Mouse (Mus musculus) granulocyte monocyte progenitor cell, adult 5-6 weeks (primary cell): ENCODE measurements around the gene Cd151. TPM values are rescaled to one million over a fixed set of nuclear protein-coding genes. Genes with fewer than 3 reads are reported as not detected.

Experiments used
- ATAC-seq: replicated peaks from 2 replicates; pipeline ENCODE4 v1.8.0; 2016; ENCODE audit warnings: mild to moderate bottlenecking, moderate TSS enrichment, inconsistent platforms; ENCODE audit not compliant: poor library complexity, severe bottlenecking
- total RNA-seq, 2 experiments: library from RNA; stranded (forward) in 1 of 2; stranded (reverse) in 1 of 2; fragments of 200-712, 200-1000 nt in 1 of 2; fragments of >200 nt in 1 of 2; fragmentation: Nextera tagmentation in 1 of 2; gene quantifications; 2 replicates each; pipeline ENCODE4 v1.2.3; 2014 to 2017

Cd151 gene
- total RNA-seq, 2 experiments from 2014 or later, result 19.2 to 20.4 TPM

GRCm38 (mm10) chr7:141455610-141456314 is 11.4 kb upstream of the Cd151 start:
- peak; percentile 34 for ATAC-seq

DNA sequence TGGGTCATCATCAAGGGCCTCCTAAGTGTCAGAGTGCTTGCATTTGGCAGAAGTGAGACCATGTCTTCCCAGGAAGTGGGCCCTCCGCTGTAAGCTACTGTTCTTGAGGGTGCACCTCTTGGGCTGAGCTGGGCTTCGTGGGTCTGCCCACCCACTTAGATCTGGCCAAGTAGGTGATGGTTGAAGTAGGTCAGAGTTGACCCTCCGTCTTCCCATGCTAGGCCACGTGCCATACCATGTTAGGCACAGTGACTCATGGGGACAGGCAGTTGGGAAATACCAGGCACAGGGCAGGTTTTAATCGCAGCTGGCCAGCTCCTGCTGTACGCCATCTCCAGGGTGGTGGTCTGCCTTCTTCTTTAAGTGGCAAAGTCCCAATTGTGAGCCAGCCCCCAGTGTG is 10.5 kb upstream of the Cd151 start:
- ATAC-seq, result no peak

- ATAC-seq, result no peak
Observed at GRCm38 (mm10) chr7:141457236-141457635, 10.0 kb upstream of the Cd151 start.

DNA sequence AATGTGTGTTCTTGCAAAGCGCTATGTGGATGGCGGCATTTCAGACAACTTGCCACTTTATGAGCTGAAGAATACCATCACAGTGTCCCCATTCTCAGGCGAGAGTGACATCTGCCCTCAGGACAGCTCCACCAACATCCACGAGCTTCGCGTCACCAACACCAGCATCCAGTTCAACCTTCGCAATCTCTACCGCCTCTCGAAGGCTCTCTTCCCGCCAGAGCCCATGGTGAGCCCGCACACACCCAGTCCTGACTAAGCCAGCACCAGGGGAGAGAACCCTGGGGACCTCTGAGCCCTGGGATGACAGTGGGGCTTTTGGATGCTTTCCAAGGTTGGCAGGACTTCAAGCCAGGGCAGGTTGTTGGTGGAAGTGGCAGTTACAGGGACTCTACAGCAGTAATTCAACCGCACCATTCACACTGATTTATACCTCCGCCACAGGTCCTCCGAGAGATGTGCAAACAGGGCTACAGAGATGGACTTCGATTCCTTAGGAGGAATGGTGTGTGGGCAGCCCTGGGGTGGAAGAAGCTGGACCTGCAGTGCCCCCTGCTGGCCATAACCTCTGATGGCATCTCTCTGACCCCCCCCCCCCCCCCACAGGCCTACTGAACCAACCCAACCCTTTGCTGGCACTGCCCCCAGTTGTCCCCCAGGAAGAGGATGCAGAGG is 9.1 kb upstream of the Cd151 start:
- no peak for ATAC-seq

DNA sequence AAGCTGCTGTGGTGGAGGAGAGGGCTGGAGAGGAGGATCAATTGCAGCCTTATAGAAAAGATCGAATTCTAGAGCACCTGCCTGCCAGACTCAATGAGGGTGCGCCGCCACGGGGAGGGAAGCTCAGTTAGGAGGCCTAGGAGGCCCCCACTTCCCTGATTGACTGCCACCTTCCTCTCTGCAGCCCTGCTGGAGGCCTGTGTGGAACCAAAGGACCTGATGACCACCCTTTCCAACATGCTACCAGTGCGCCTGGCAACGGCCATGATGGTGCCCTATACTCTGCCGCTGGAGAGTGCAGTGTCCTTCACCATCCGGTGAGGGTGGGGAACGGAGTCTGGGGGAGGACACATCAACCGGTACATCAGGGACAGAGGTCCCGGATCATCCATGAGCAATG is 8.5 kb upstream of the Cd151 start:
- no peak for ATAC-seq

GRCm38 (mm10) chr7:141459301-141459711 is 7.9 kb upstream of the Cd151 start:
- no peak for ATAC-seq

DNA sequence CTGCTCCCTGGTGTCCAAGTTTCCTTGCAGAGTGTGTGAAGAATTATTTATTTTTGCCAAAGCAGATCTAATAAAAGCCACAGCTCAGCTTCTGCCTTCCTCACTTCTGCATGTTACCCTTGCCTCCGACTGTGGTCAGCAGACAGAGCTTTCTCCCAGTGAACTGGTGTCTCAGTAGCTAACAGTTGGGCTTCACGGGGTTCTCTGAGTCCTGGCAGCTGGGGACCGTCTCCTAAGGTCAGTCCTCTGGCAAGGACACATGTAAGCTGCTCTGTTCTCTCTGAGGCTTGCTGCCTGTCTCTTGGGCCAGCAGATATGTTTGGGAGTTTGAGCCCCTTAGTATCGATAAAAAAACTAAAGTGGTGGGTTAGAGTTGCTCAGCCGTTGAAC is 7.2 kb upstream of the Cd151 start:
- no peak for ATAC-seq

DNA sequence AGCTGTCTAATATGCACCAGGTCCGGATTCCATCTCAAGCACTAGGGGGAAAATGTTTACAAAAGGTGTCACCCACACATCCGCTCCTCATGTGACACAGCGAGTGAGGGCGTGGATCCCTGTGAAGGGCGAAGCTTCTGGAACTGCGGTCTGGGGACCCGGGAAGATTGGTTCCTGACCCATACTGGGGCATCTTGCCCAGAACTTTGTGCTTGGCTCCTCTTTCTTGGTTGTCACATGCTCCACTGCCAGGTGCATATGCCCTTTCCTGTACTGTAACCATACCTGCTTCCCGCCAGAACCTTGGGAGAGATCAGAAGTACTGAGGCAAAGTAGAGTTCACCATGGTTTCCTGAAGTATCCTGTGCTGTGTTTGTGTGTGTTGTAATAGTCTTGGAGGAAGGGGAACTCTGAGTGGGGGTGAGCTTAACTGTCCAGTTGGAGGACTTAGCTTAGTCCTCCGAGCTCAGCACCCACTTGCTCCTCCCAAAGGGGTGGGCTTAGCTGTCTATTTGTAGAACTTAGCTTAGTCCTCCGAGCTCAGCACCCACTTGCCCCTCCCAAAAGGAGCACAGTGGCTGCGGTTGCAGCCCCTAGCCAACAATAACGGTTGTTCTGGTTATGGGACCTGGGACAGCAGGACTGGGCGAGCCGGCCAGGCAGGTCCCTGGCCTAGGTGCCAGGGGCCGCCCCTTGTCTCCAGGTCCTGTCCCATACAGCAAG is 6.6 kb upstream of the Cd151 start, which contains the start of gene Cracr2b:
TSS of gene Cracr2b (plus strand) at position 704 of the 723 bp plus-strand sequence.
- ATAC-seq, result peak; percentile 53

DNA sequence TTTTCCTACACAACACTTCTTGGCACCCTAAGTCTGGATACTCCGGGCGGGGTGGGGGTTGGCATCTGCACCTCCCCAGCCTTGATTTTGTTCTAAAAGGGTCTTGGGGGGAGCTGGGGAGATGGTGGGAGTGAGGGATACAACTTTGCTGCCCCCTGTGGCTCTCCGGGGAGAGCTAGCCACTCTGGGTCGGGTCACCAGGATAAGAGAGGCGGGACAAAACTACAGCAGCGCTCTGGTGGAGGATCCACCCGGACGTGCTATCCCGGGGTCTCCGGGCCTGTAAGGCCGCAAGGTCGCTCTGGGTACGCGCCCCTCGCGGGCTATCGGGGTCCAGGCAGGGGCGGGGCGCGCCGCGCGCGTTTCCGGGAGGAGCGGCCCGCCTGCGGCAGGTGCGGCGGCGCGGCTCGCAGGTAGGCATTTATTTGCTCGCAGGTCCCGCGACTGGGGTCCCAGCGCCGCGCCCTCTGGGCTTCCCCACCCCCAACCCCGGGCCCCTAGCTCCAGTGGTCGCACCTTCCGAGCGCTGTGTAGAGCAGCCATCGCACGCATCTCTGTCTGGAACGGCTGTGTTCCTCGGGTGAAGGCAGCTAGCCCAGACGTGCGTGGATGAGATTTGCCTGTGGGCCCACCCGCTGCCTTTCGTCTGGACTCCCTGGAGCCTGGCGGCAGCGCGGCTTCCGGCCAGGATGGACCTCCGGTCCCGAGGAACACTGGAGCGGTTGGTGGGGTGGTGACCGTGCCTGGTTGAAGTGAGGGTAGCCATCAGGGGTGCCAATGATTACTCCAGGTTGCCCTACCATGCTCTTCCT is 5.5 kb upstream of the Cd151 start:
- peak; percentile 6; the same call in 1 of the 2 replicates for ATAC-seq

DNA sequence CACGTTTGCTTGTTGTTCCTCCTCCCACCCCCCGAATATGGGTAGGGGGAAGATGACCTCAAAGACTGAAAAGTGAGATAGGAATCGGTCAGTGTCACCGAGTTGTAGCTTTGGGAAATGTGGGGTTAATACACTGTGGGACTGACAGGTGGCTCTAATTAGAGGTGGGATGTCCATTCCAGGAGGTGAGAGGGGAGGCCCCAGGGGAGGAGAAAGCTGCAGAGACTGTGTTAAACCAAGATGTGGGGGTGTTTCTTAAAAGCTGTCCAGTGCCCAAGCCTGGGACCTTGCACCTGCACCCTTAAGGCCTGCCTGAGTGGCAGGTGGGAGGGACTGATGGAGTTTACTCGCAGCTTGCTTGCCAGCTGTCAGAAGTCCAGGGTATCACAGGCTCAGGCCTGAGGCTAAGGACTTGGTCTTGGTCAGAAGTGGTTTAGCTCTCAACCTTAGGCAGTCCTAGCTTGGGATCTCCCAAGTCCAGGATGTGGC is 4.8 kb upstream of the Cd151 start:
- ATAC-seq, result no peak

DNA sequence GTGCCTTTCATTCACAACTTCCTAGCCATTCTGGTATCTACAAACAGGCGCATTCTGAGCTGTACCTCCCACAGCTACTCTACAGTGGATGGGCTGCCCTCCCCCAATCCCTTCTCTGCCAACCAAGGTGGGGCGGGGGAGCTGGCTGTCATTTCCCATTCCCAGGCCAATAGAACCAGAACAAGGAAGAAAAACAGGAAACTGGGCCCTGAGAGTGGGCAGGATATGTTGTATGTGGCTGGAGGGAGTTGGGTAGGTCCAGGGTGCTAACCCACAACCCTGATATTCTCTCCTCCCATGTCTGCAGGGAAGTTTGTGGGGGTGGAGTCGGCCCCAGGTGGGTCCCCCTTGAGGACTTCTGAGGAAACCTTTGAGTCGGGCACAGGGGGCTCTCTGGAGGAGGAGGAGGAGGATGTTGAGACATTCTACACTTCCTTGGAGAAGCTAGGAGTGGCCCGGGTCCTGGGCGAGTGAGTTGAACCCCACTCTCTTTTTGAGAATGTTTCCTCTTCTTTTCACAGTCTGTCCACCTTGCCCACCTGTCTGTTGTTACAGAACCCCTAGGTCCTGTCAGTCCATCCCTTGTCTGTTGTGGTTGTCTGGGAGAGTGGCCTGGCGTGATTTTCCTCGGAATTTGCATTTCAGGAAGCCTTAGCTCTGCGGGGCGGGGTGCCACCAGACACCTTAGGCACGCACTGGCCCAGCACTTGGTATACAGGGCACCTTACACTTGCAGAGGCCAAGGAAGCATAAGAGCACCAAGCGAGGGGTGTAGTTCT is 3.2 kb upstream of the Cd151 start:
- ATAC-seq, result 0 out of 2 replicates have a peak, but pooled peaks have one; percentile 1

GRCm38 (mm10) chr7:141464603-141465201 is 2.5 kb upstream of the Cd151 start:
- peak; percentile 15 for ATAC-seq

- no peak for ATAC-seq
Observed at GRCm38 (mm10) chr7:141465388-141466044, 1.7 kb upstream of the Cd151 start.

GRCm38 (mm10) chr7:141466045-141466394 is 1.2 kb upstream of the Cd151 start:
- ATAC-seq, result no peak

DNA sequence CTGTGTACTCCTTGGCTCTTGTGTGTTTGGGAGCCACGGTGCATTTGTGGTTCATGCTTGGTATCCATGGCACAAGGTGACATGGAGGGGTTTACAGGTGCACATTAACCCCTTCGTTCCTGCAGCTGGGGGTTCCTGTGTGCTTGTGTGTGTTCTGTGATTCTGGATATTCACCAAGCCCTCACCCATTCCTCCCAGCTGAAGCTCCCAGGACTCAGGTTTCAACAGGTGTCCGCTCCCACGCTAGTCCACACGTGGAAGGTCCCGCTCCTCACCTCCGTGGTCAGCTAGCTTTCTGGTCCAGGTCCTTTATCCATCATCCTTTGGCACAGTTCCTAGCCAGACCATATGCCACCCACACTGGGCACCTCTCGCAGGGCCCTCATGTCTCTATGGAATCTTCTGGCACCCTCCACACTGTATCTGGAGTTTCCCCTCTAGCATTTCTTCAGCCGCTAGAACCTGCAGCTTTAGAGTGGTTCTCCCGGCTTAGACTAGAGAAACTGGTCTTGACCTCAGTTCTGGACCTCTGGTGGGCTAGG is 514 bp upstream of the Cd151 start:
- ATAC-seq, result no peak

DNA sequence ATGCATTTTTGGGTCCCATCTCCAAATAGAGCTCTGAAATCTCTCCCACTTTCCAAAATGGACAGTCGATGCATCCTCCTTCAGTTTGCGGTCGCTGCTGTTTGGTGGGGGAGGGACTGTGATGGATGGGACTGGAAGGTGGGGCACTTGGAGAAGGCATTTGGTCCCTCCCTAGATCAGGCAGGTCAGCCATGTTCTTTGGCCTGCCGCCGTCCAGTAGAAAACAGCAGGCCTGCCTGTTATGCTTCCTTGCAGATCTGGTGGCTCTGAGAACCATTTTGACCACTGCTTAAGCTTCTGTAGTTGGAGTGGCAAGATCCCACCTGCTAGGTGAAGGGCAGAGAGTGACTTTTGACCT is 951 bp downstream of the Cd151 start:
- no peak for ATAC-seq

DNA sequence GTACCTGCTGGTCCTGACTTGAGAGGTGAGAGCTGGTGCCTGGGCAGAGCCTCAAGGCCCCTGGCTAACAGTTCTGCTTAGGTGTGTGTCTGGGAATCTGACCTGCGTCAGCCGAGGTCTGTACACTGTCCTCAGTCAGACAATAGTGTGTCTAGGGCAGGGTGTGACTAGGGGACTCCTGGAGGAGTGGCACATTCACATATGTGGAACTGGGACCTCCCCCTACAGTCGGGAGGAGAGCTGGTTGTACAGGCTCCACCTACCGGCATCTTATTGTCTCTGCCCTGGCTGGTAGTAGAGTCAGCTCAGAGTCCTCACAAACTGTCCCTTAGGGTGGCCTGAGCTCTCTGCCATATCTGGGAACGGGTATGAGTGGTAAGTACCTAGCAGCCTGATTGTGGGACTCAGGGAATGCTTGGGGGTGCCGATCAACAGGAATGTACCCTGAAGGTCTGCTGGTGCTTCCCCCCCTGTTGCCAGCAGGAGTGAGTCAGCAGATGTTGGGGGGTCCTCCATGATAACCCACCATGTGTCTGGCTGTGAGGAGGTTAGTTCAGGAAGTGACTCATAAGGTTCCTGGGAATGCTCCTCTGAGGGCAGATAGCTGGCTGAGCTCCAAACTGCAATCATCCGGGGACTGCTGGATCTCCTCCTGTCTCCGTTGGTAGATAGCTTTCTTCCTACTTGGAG is 1.5 kb downstream of the Cd151 start:
- peak; percentile 58 for ATAC-seq

GRCm38 (mm10) chr7:141469352-141469751 is 2.2 kb downstream of the Cd151 start:
- no peak for ATAC-seq
